Mouse (Mus musculus): Measurements from ENCODE around the gene Gm37240. TPM values are rescaled to one million over a fixed set of nuclear protein-coding genes. Genes with fewer than 3 reads are reported as not detected.
A peak's percentile ranks its signal among the peaks of the same experiment; 100 is the strongest.

Gene Gm37240
- polyA plus RNA-seq, 1 experiment from 2014 or later: 3.0 TPM

GRCm38 (mm10) chr3:84533227-84533626 is 1354.1 kb downstream of the Gm37240 start:
- H3K4me1 ChIP-seq: no peaks in the 10 kb centered on the region
- 73% methylated on average over 5 of the region's 5 CpGs for WGBS
- H3K27ac ChIP-seq: no peak overlapping the region
- no peak overlapping the region for H3K4me3 ChIP-seq
- no peaks in the 10 kb centered on the region for H3K36me3 ChIP-seq
- H3K9me3 ChIP-seq: no peaks in the 10 kb centered on the region
- H3K27me3 ChIP-seq (ENCODE audit: insufficient read depth, poor library complexity, severe bottlenecking): no peaks in the 10 kb centered on the region
- no peak for DNase-seq (ENCODE audit: low spot score)

- Histone ChIP-seq H3K36me3 (0 out of 2 replicates have a peak, but pooled peaks cover 7% of the 10 kb centered on the region), H3K9me3 (no peaks in the 10 kb centered on the region), H3K4me1 (peaks cover 7% of the 10 kb centered on the region), H3K27me3 (ENCODE audit: insufficient read depth, poor library complexity, severe bottlenecking) (no peaks in the 10 kb centered on the region), H3K27ac (no peak overlapping the region), H3K4me3 (no peak overlapping the region)
- no peak for DNase-seq (ENCODE audit: low spot score)
- 75% methylated on average over 2 of the region's 2 CpGs for WGBS
Measured at GRCm38 (mm10) chr3:84529021-84529420, 1358.3 kb downstream of the Gm37240 start.

- no peak overlapping the region for H3K4me3 ChIP-seq
- WGBS: 85% methylated on average over 1 of the region's 1 CpGs
- H3K27me3 ChIP-seq (ENCODE audit: insufficient read depth, poor library complexity, severe bottlenecking): no peaks in the 10 kb centered on the region
- H3K9me3 ChIP-seq: no peaks in the 10 kb centered on the region
- no peak overlapping the region for H3K27ac ChIP-seq
- H3K36me3 ChIP-seq: 0 out of 2 replicates have a peak, but pooled peaks cover 7% of the 10 kb centered on the region
- DNase-seq (ENCODE audit: low spot score): no peak
- peaks cover 7% of the 10 kb centered on the region for H3K4me1 ChIP-seq
Measured at GRCm38 (mm10) chr3:84524952-84525351, 1362.4 kb downstream of the Gm37240 start.

GRCm38 (mm10) chr3:84516163-84516562 is 1371.2 kb downstream of the Gm37240 start:
- no peaks in the 10 kb centered on the region for H3K9me3 ChIP-seq
- no peak for DNase-seq (ENCODE audit: low spot score)
- WGBS: 93% methylated on average over 3 of the region's 3 CpGs

GRCm38 (mm10) chr3:84512774-84513515 is 1374.4 kb downstream of the Gm37240 start:
- Histone ChIP-seq H3K4me1 (peaks cover 13% of the 10 kb centered on the region; the same call in 1 of the 2 replicates), H3K36me3 (peaks cover 5% of the 10 kb centered on the region; the same call in 1 of the 2 replicates), H3K27me3 (ENCODE audit: insufficient read depth, poor library complexity, severe bottlenecking) (no peaks in the 10 kb centered on the region), H3K4me3 (no peak overlapping the region), H3K9me3 (no peaks in the 10 kb centered on the region), H3K27ac (no peak overlapping the region)
- DNase-seq (ENCODE audit: low spot score): no peak
- 61% methylated on average over 6 of the region's 6 CpGs for WGBS

More at GRCm38 (mm10) chr3:84516163-84516562, 1371.2 kb downstream of the Gm37240 start:
- H3K4me3 ChIP-seq: no peak overlapping the region
- no peaks in the 10 kb centered on the region for H3K27me3 ChIP-seq (ENCODE audit: insufficient read depth, poor library complexity, severe bottlenecking)
- peaks cover 13% of the 10 kb centered on the region; the same call in 1 of the 2 replicates for H3K4me1 ChIP-seq
- H3K36me3 ChIP-seq: peaks cover 9% of the 10 kb centered on the region
- no peak overlapping the region for H3K27ac ChIP-seq

GRCm38 (mm10) chr3:84505193-84505592 is 1382.1 kb downstream of the Gm37240 start:
- H3K4me1 ChIP-seq: peaks cover 6% of the 10 kb centered on the region
- H3K9me3 ChIP-seq: no peaks in the 10 kb centered on the region
- no peak overlapping the region for H3K4me3 ChIP-seq
- no peak overlapping the region for H3K27ac ChIP-seq
- H3K36me3 ChIP-seq: peaks cover 12% of the 10 kb centered on the region; the same call in 1 of the 2 replicates
- no peaks in the 10 kb centered on the region for H3K27me3 ChIP-seq (ENCODE audit: insufficient read depth, poor library complexity, severe bottlenecking)
- WGBS: 74% methylated on average over 4 of the region's 4 CpGs
- DNase-seq (ENCODE audit: low spot score): no peak

- DNase-seq (ENCODE audit: low spot score): no peak
- H3K27ac ChIP-seq: no peak overlapping the region
- no peaks in the 10 kb centered on the region for H3K27me3 ChIP-seq (ENCODE audit: insufficient read depth, poor library complexity, severe bottlenecking)
- H3K9me3 ChIP-seq: no peaks in the 10 kb centered on the region
- H3K4me1 ChIP-seq: peaks cover 6% of the 10 kb centered on the region
- 93% methylated on average over 8 of the region's 8 CpGs for WGBS
- no peak overlapping the region for H3K4me3 ChIP-seq
- H3K36me3 ChIP-seq: peaks cover 12% of the 10 kb centered on the region; the same call in 1 of the 2 replicates
Measured at GRCm38 (mm10) chr3:84504291-84504690, 1383.0 kb downstream of the Gm37240 start.

- peaks cover 6% of the 10 kb centered on the region for H3K4me1 ChIP-seq
- no peak for DNase-seq (ENCODE audit: low spot score)
- no peak overlapping the region for H3K27ac ChIP-seq
- 86% methylated on average over 2 of the region's 2 CpGs for WGBS
- H3K4me3 ChIP-seq: no peak overlapping the region
- H3K9me3 ChIP-seq: no peaks in the 10 kb centered on the region
- no peaks in the 10 kb centered on the region for H3K27me3 ChIP-seq (ENCODE audit: insufficient read depth, poor library complexity, severe bottlenecking)
- peaks cover 14% of the 10 kb centered on the region; the same call in 1 of the 2 replicates for H3K36me3 ChIP-seq
Measured at GRCm38 (mm10) chr3:84502101-84502500, 1385.2 kb downstream of the Gm37240 start.

GRCm38 (mm10) chr3:84500491-84500890 is 1386.8 kb downstream of the Gm37240 start:
- Histone ChIP-seq H3K4me3 (no peak overlapping the region), H3K36me3 (peaks cover 14% of the 10 kb centered on the region; the same call in 1 of the 2 replicates), H3K4me1 (peaks cover 6% of the 10 kb centered on the region), H3K27me3 (ENCODE audit: insufficient read depth, poor library complexity, severe bottlenecking) (no peaks in the 10 kb centered on the region), H3K9me3 (no peaks in the 10 kb centered on the region), H3K27ac (no peak overlapping the region)
- 75% methylated on average over 10 of the region's 10 CpGs for WGBS
- DNase-seq (ENCODE audit: low spot score): no peak

- H3K27me3 ChIP-seq (ENCODE audit: insufficient read depth, poor library complexity, severe bottlenecking): no peaks in the 10 kb centered on the region
- 88% methylated on average over 11 of the region's 11 CpGs for WGBS
- no peak overlapping the region for H3K4me3 ChIP-seq
- H3K4me1 ChIP-seq: peaks cover 6% of the 10 kb centered on the region
- no peak for DNase-seq (ENCODE audit: low spot score)
- H3K27ac ChIP-seq: no peak overlapping the region
- no peaks in the 10 kb centered on the region for H3K9me3 ChIP-seq
- peaks cover 11% of the 10 kb centered on the region; the same call in 1 of the 2 replicates for H3K36me3 ChIP-seq
Measured at GRCm38 (mm10) chr3:84497718-84498117, 1389.6 kb downstream of the Gm37240 start.

- no peak for DNase-seq (ENCODE audit: low spot score)
- WGBS: 86% methylated on average over 8 of the region's 8 CpGs
Measured at GRCm38 (mm10) chr3:84492657-84493056, 1394.7 kb downstream of the Gm37240 start.

GRCm38 (mm10) chr3:84492148-84492547 is 1395.2 kb downstream of the Gm37240 start:
- Histone ChIP-seq H3K27ac (no peak overlapping the region), H3K36me3 (peaks cover 16% of the 10 kb centered on the region; the same call in 1 of the 2 replicates), H3K4me3 (no peak overlapping the region), H3K27me3 (ENCODE audit: insufficient read depth, poor library complexity, severe bottlenecking) (no peaks in the 10 kb centered on the region), H3K4me1 (peaks cover 16% of the 10 kb centered on the region), H3K9me3 (no peaks in the 10 kb centered on the region)
- DNase-seq (ENCODE audit: low spot score): no peak
- WGBS: 78% methylated on average over 4 of the region's 4 CpGs

More at GRCm38 (mm10) chr3:84492657-84493056, 1394.7 kb downstream of the Gm37240 start:
- no peak overlapping the region for H3K4me3 ChIP-seq
- no peak overlapping the region for H3K27ac ChIP-seq
- peaks cover 20% of the 10 kb centered on the region; the same call in 1 of the 2 replicates for H3K36me3 ChIP-seq
- no peaks in the 10 kb centered on the region for H3K27me3 ChIP-seq (ENCODE audit: insufficient read depth, poor library complexity, severe bottlenecking)
- H3K9me3 ChIP-seq: no peaks in the 10 kb centered on the region
- peaks cover 16% of the 10 kb centered on the region for H3K4me1 ChIP-seq

GRCm38 (mm10) chr3:84488716-84489115 is 1398.6 kb downstream of the Gm37240 start:
- Histone ChIP-seq H3K4me3 (no peak overlapping the region), H3K4me1 (peaks cover 16% of the 10 kb centered on the region), H3K27ac (0 out of 2 replicates have a peak overlapping the region, but pooled peaks have one; percentile 12), H3K36me3 (peaks cover 16% of the 10 kb centered on the region; the same call in 1 of the 2 replicates), H3K9me3 (no peaks in the 10 kb centered on the region), H3K27me3 (ENCODE audit: insufficient read depth, poor library complexity, severe bottlenecking) (no peaks in the 10 kb centered on the region)
- DNase-seq (ENCODE audit: low spot score): no peak
- 69% methylated on average over 6 of the region's 6 CpGs for WGBS
